Mouse (Mus musculus) liver, embryonic 12.5 days (tissue): Measurements from ENCODE around the gene Timm29. TPM values are rescaled to one million over a fixed set of nuclear protein-coding genes. Genes with fewer than 3 reads are reported as not detected.
"Not testable (repeated sequence)": the region's sequence is repeated elsewhere in the genome, so short reads cannot be mapped to it uniquely, and the experiment has no call there.

Source experiments
- ATAC-seq: fragments of 200-750 bp; cut with Nextera tagmentation; 2 replicates; pipeline ENCODE4 v1.8.0; 2017; ENCODE audit warnings: moderate number of reproducible peaks, mild to moderate bottlenecking, moderate library complexity
- H3K27ac ChIP-seq: fragments of 300-500 bp; sonication (generic); 2 replicates; pipeline ENCODE4 v1.5.1; 2016; ENCODE audit warnings: mild to moderate bottlenecking
- H3K27me3 ChIP-seq: fragments of 300-500 bp; sonication (generic); replicated peaks from 2 replicates; pipeline ENCODE4 v1.6.1; 2016; ENCODE audit warnings: mild to moderate bottlenecking, moderate library complexity
- H3K36me3 ChIP-seq: fragments of 300-500 bp; sonication (generic); 2 replicates; pipeline ENCODE4 v1.6.1; 2016; ENCODE audit warnings: mild to moderate bottlenecking, moderate library complexity
- H3K4me1 ChIP-seq: fragments of 300-500 bp; sonication (generic); 2 replicates; pipeline ENCODE4 v1.6.1; 2016
- H3K4me2 ChIP-seq: fragments of 300-500 bp; sonication (generic); 2 replicates; pipeline ENCODE4 v1.6.1; 2016; ENCODE audit warnings: mild to moderate bottlenecking, moderate library complexity
- H3K4me3 ChIP-seq: fragments of 300-500 bp; sonication (generic); 2 replicates; pipeline ENCODE4 v1.5.1; 2016; ENCODE audit warnings: mild to moderate bottlenecking, moderate library complexity
- H3K9ac ChIP-seq: fragments of 300-500 bp; sonication (generic); 2 replicates; pipeline ENCODE4 v1.6.1; 2016; ENCODE audit warnings: mild to moderate bottlenecking, moderate library complexity
- H3K9me3 ChIP-seq: fragments of 300-500 bp; sonication (generic); replicated peaks from 2 replicates; pipeline ENCODE4 v1.6.1; 2016; ENCODE audit warnings: mild to moderate bottlenecking, moderate library complexity
- WGBS: fragments of 180-500 bp; shearing (Covaris S2); methylation state at CpG from one replicate; pipeline ENCODE4 v1.1.7; 2016; ENCODE audit not compliant: insufficient replicate concordance; 5-methylcytosine and 5-hydroxymethylcytosine counted together
- polyA plus RNA-seq: library from polyadenylated mRNA; unstranded; fragments of >200 nt; fragmentation: Nextera tagmentation; extraction: Ambion mirVana; gene quantifications from 2 replicates; pipeline ENCODE4 v1.2.1, GENCODE M21; 2016

The Timm29 gene
- polyA plus RNA-seq, 1 experiment from 2014 or later, result 32.8 TPM

GRCm38 (mm10) chr9:21587678-21588349 is 4.7 kb upstream of the Timm29 start:
- H3K36me3 ChIP-seq, result peaks cover 73% of the 10 kb centered on the region
- H3K27me3 ChIP-seq, result no peaks in the 10 kb centered on the region
- H3K4me3 ChIP-seq, result no peak overlapping the region
- peaks cover 12% of the 10 kb centered on the region for H3K4me1 ChIP-seq
- ATAC-seq, result no peak
- H3K9me3 ChIP-seq, result no peaks in the 10 kb centered on the region
- H3K4me2 ChIP-seq, result no peak overlapping the region
- WGBS, result 86% methylated on average over 23 of the region's 23 CpGs
- H3K27ac ChIP-seq, result no peak overlapping the region
- H3K9ac ChIP-seq, result no peak overlapping the region

DNA sequence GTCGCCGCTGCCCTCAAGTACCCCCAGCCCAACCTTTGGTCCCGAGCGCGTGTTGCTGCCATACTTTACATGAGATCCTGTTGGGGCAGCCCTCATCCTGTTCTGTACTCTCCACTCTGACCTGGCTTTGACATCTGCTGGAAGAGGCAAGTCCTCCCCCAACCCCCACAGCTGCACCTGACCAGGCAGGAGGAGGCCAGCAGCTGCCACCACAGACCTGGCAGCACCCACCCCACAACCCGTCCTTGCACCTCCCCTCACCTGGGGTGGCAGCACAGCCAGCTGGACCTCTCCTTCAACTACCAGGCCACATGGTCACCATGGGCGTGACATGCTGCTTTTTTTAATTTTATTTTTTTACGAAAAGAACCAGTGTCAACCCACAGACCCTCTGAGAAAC is 4.2 kb upstream of the Timm29 start:
- Histone ChIP-seq H3K4me1 (peaks cover 13% of the 10 kb centered on the region), H3K4me2 (no peak overlapping the region), H3K27ac (peak overlapping the region; percentile 46; the same call in 1 of the 2 replicates), H3K27me3 (no peaks in the 10 kb centered on the region), H3K36me3 (peaks cover 68% of the 10 kb centered on the region), H3K9ac (no peak overlapping the region), H3K4me3 (no peak overlapping the region), H3K9me3 (no peaks in the 10 kb centered on the region)
- 84% methylated on average over 8 of the region's 8 CpGs for WGBS
- no peak for ATAC-seq

GRCm38 (mm10) chr9:21589538-21589937 is 3.0 kb upstream of the Timm29 start:
- Histone ChIP-seq H3K27ac (no peak overlapping the region), H3K4me3 (no peak overlapping the region), H3K4me2 (no peak overlapping the region), H3K4me1 (peaks cover 25% of the 10 kb centered on the region), H3K36me3 (peaks cover 65% of the 10 kb centered on the region), H3K9ac (no peak overlapping the region), H3K27me3 (no peaks in the 10 kb centered on the region), H3K9me3 (no peaks in the 10 kb centered on the region)
- ATAC-seq, result no peak
- 87% methylated on average over 5 of the region's 5 CpGs for WGBS

DNA sequence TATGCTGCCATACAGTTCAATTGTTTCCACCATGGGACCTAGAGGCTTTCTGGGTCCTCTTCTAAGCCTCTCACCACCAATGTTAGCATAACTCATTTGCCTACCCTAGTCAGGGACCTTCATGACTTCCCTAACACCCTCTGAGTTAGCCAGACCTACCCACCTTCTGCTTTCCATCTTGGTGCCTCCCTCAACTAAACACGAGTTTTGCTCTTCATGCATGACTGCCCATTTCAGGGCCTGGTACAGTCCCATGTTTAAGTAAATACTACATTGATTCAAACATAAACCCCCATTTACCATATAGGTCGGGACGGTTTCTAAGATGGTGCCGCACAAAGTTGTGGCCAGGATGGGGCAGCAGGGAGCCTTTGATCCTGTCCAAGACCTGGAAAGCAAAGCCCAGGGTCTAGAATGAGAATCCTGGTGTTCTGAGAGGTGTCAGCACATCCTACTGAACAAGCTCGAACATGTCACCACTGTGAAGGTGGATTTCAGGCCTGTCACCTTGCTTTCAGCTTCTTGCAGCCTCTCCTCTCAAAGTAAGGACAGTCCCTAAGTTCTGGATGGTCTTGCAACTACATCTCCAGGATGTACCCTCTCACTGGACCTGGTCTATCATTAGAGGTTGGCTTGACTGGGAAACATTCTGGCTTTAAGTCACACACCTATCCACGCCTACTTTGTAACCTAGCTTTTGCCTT is 1.2 kb upstream of the Timm29 start:
- no peaks in the 10 kb centered on the region for H3K9me3 ChIP-seq
- peak overlapping the region; percentile 96 for H3K4me2 ChIP-seq
- H3K4me1 ChIP-seq, result peaks cover 35% of the 10 kb centered on the region
- H3K27ac ChIP-seq, result peak overlapping the region; percentile 81; the same call in 1 of the 2 replicates
- H3K27me3 ChIP-seq, result no peaks in the 10 kb centered on the region
- no peak for ATAC-seq
- no peak overlapping the region for H3K9ac ChIP-seq
- no peak overlapping the region; the same call in 1 of the 2 replicates for H3K4me3 ChIP-seq
- WGBS, result 73% methylated on average over 6 of the region's 6 CpGs
- peaks cover 65% of the 10 kb centered on the region for H3K36me3 ChIP-seq

DNA sequence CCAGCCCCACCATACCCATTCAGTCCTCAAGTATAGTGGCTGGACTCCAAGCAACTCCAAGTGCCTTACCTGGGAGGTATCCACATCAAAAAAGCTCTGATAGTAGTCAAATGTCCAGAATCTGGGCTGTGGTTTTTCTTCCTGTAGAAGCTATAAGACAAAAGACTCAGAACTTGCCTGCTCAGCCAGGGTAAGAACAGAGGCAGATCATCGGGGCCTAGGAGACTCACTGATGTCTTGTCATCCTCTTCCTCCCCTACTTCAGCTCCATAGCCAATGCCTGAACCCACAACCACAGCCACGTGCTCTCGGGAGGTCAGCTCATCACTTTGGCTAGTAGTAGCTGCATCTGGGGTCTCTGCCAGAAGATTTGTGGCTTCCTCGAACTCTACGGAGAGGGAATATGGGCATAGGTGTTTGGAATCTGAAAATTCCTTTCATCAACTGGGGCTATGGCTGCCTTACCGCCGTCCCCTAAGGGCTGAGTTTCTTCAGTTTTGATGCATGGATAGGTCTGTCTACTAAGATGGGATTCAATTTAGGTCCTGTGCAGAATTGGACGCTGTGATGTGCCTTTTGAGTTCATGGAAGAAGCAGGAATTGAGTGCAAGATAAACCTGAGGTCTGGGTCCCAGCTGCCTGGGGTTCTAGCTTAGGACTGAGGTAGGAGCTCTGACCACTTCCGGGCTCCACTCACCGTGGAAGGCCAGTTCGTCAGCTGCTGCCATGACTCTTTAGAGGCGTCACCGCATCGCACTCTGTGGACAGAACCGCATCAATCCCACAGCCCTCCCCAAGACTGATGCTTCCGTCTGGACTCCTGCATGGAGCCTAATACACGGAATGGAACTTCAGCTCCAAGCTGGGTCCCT is 455 bp upstream of the Timm29 start:
- Histone ChIP-seq H3K4me1 (peaks cover 35% of the 10 kb centered on the region), H3K9me3 (no peaks in the 10 kb centered on the region), H3K36me3 (peaks cover 63% of the 10 kb centered on the region), H3K4me3 (peak overlapping the region; percentile 83), H3K27ac (peak overlapping the region; percentile 81), H3K27me3 (no peaks in the 10 kb centered on the region), H3K4me2 (peak overlapping the region; percentile 96), H3K9ac (peak overlapping the region; percentile 91)
- ATAC-seq, result peak; percentile 46; the same call in 1 of the 2 replicates
- WGBS, result 15% methylated on average over 17 of the region's 17 CpGs

GRCm38 (mm10) chr9:21593122-21593721 is 700 bp downstream of the Timm29 start:
- Histone ChIP-seq H3K36me3 (peaks cover 51% of the 10 kb centered on the region), H3K4me1 (peaks cover 35% of the 10 kb centered on the region)
- WGBS, result 1% methylated on average over 69 of the region's 69 CpGs

GRCm38 (mm10) chr9:21594350-21594749 is 1.8 kb downstream of the Timm29 start:
- Histone ChIP-seq H3K4me2 (peak overlapping the region; percentile 96), H3K4me1 (peaks cover 36% of the 10 kb centered on the region), H3K9ac (peak overlapping the region; percentile 91), H3K36me3 (peaks cover 40% of the 10 kb centered on the region), H3K4me3 (peak overlapping the region; percentile 83)
- not testable (repeated sequence) for H3K9me3 ChIP-seq, H3K27ac ChIP-seq, ATAC-seq, H3K27me3 ChIP-seq
- 73% methylated on average over 8 of the region's 8 CpGs for WGBS

More at GRCm38 (mm10) chr9:21593122-21593721, 700 bp downstream of the Timm29 start:
- ATAC-seq, result peak; percentile 72
- Histone ChIP-seq H3K27ac (peak overlapping the region; percentile 81), H3K9ac (peak overlapping the region; percentile 91), H3K27me3 (no peaks in the 10 kb centered on the region), H3K4me2 (peak overlapping the region; percentile 96), H3K9me3 (no peaks in the 10 kb centered on the region), H3K4me3 (peak overlapping the region; percentile 83)

GRCm38 (mm10) chr9:21594838-21595237 is 2.3 kb downstream of the Timm29 start:
- no peaks in the 10 kb centered on the region for H3K27me3 ChIP-seq
- H3K4me3 ChIP-seq, result 0 out of 2 replicates have a peak overlapping the region, but pooled peaks have one; percentile 83
- H3K27ac ChIP-seq, result no peak overlapping the region
- H3K9ac ChIP-seq, result no peak overlapping the region
- ATAC-seq, result no peak
- peak overlapping the region; percentile 96 for H3K4me2 ChIP-seq
- H3K9me3 ChIP-seq, result no peaks in the 10 kb centered on the region
- 75% methylated on average over 2 of the region's 2 CpGs for WGBS
- H3K36me3 ChIP-seq, result peaks cover 35% of the 10 kb centered on the region
- peaks cover 41% of the 10 kb centered on the region for H3K4me1 ChIP-seq

DNA sequence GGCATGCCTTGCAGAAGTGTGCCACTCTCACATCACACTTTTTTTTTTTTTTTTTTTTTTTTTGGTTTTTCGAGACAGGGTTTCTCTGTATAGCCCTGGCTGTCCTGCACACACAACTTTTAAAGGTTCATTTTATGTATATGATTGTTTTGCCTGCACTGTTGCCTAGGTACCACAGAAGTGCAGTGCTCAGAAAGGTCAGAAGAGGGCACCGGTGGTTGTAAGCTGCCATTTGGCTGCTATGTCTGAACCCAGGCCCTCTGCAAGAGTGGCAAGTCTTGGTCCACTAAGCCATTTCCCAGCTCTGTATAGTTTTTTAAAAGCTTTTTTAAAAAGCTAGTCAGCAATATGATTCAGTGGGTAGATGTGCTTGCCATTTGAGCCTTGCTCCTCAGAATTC is 5.7 kb downstream of the Timm29 start:
- no peaks in the 10 kb centered on the region for H3K27me3 ChIP-seq
- H3K4me1 ChIP-seq, result peaks cover 47% of the 10 kb centered on the region
- H3K4me2 ChIP-seq, result no peak overlapping the region
- H3K9me3 ChIP-seq, result no peaks in the 10 kb centered on the region
- peaks cover 30% of the 10 kb centered on the region for H3K36me3 ChIP-seq
- no peak overlapping the region for H3K4me3 ChIP-seq
- ATAC-seq, result no peak
- no peak overlapping the region for H3K27ac ChIP-seq
- WGBS, result 53% methylated on average over 2 of the region's 2 CpGs
- no peak overlapping the region for H3K9ac ChIP-seq

DNA sequence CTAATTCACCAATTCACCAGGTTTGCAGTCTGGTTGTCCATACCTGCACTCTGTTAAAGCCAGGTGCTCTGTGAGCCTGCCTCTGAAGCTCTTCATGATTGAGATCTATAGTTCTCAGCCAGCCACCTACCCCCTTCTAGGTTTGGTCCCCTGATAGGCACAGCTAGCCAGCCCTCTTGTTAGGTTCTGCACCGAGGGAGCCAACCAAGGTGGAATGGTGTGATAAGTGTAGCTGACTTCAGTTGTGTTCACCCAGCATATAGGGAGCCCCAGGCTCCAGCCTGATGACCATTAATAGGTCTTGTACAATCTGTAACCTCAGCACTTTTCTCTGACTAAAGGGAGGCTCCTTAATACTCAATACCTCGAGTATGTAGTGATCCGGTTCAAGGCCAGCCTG is 7.7 kb downstream of the Timm29 start:
- peak; percentile 82 for ATAC-seq
- Histone ChIP-seq H3K27me3 (no peaks in the 10 kb centered on the region), H3K27ac (peak overlapping the region; percentile 32; the same call in 1 of the 2 replicates), H3K9me3 (no peaks in the 10 kb centered on the region), H3K4me3 (no peak overlapping the region), H3K9ac (no peak overlapping the region), H3K4me2 (no peak overlapping the region), H3K4me1 (peaks cover 27% of the 10 kb centered on the region), H3K36me3 (peaks cover 17% of the 10 kb centered on the region)
- WGBS, result 51% methylated on average over 3 of the region's 3 CpGs

GRCm38 (mm10) chr9:21601073-21601472 is 8.6 kb downstream of the Timm29 start:
- H3K4me2 ChIP-seq, result no peak overlapping the region
- no peaks in the 10 kb centered on the region for H3K9me3 ChIP-seq
- peaks cover 24% of the 10 kb centered on the region for H3K4me1 ChIP-seq
- H3K4me3 ChIP-seq, result no peak overlapping the region
- no peaks in the 10 kb centered on the region for H3K27me3 ChIP-seq
- 0 out of 2 replicates have a peak overlapping the region, but pooled peaks have one; percentile 1 for H3K9ac ChIP-seq
- no peak for ATAC-seq
- H3K36me3 ChIP-seq, result peaks cover 8% of the 10 kb centered on the region
- WGBS, result 84% methylated on average over 2 of the region's 2 CpGs
- 0 out of 2 replicates have a peak overlapping the region, but pooled peaks have one; percentile 32 for H3K27ac ChIP-seq
